Mouse (Mus musculus) brown adipose tissue, adult 24 weeks (tissue): ENCODE measurements around the gene Npb. TPM values are rescaled to one million over a fixed set of nuclear protein-coding genes. Genes with fewer than 3 reads are reported as not detected.
"Not testable (repeated sequence)": the region's sequence is repeated elsewhere in the genome, so short reads cannot be mapped to it uniquely, and the experiment has no call there.

Source experiments
- H3K27ac ChIP-seq: fragments of 200-500 bp; replicated peaks from 2 replicates; pipeline ENCODE4 v1.5.1; 2012; ENCODE audit warnings: low read depth, mild to moderate bottlenecking, low read length
- H3K4me1 ChIP-seq: fragments of 200-500 bp; 2 replicates; pipeline ENCODE4 v1.6.1; 2012; ENCODE audit warnings: low read length, mixed read lengths; ENCODE audit not compliant: control insufficient read depth, insufficient read depth, insufficient read length
- H3K4me3 ChIP-seq: fragments of 200-500 bp; 2 replicates; pipeline ENCODE4 v1.5.1; 2012; ENCODE audit warnings: low read depth, mild to moderate bottlenecking, low read length, moderate library complexity; ENCODE audit not compliant: insufficient read depth
- polyA plus RNA-seq: library from polyadenylated mRNA; stranded (reverse); fragments of >200 nt; gene quantifications from 2 replicates; pipeline ENCODE4 v1.2.4, GENCODE M21; 2012; ENCODE audit not compliant: missing spikeins, insufficient read depth, insufficient read length

The Npb gene
- not detected in 2 replicates for polyA plus RNA-seq

DNA sequence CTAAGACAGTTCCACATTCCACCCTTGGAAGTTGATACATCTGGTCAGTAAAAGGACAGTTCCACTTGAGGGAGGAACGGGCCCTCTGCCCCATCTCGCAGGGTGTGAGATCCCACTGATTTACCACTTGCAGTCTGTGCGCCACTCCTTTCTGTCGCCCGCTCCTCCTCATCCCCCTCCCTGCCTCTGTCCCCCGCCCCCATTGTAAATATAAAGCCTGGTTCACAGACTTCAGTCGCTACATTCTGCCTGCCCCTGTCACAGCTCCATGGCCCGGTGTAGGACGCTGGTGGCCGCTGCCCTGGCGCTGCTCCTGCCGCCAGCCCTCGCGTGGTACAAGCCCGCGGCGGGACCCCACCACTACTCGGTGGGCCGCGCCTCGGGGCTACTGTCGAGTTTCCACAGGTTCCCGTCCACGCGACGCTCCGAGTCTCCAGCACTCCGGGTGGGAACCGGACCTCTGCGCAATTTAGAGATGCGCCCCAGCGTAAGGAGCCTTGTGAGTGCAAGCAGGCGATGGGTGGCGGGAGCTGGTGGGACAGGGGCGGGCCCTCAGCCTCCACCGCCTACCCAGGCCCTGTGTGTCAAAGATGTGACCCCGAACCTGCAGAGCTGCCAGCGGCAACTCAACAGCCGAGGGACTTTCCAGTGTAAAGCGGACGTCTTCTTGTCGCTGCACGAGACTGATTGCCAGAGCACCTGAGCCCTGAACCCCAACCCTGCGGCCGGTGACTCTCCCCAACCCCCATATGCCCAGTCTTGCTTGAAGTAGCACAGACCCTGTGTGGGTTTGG is at the start of gene Npb:
Gene Npb (plus strand): TSS at position 237 of the 794 bp plus-strand sequence.
- Histone ChIP-seq H3K27ac (no peak within 1 kb of the TSS), H3K4me1 (no peaks in the 10 kb centered on the region; the same call in 1 of the 2 replicates), H3K4me3 (no peak within 1 kb of the TSS)

DNA sequence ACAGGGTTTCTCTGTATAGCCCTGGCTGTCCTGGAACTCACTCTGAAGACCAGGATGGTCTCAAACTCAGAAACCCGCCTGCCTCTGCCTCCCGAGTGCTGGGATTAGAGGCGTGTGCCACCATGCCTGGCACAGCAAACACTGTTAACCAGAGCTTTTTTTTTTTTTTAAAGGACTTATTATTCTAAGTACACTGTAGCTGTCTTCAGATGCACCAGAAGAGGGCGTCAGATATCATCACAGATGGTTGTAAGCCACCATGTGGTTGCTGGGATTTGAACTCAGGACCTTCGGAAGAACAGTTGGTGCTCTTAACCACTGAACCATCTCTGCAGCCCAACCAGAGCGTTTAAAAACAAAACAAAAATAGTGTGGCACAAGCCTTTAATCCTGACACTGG is 49.4 kb upstream of the Npb start:
- not testable (repeated sequence) for H3K4me3 ChIP-seq, H3K27ac ChIP-seq, H3K4me1 ChIP-seq

GRCm38 (mm10) chr11:120560952-120561728 is 47.1 kb upstream of the Npb start:
- Histone ChIP-seq H3K4me3 (no peak overlapping the region), H3K27ac (no peak overlapping the region), H3K4me1 (no peaks in the 10 kb centered on the region)

DNA sequence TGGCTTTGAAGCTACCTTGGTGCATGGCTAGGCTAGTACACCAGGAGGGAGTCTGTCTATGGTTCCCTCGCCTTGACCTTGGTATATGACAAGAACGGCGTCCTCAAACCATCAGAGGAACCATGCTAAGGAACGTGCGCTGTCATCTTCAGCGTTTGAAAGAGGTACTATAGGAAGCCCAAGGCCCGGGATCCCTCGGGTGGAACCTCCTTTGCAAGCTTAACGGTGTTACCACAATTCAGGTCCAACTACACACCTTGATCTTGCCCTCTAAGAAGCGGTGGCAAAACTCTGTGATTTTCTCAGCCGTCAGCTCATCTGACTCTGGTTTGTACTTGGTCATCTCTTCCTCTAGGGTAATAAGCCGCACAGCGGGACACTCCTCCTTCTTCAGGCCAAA is 45.3 kb upstream of the Npb start:
- H3K4me1 ChIP-seq: no peaks in the 10 kb centered on the region
- no peak overlapping the region for H3K27ac ChIP-seq
- H3K4me3 ChIP-seq: no peak overlapping the region

DNA sequence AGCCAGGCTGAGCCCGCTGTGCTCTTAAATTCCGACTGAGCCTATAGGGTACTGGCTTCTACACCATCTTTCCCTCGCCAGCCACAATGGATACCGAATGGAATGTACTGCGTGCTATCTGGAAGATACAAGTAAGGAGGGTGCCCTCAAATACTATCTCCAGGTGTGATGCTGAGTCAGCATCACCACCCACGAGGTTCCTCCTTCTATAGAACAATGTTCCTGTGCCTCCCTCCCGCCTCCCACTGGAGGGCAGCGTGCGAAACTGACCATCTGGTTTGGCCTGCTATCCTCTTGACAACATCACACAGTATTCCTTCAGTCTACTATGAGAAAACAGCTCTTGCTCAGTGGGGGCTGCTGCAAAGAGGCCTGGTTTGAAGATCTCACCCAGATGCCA is 43.2 kb upstream of the Npb start:
- no peak overlapping the region for H3K27ac ChIP-seq
- no peaks in the 10 kb centered on the region for H3K4me1 ChIP-seq
- no peak overlapping the region for H3K4me3 ChIP-seq

DNA sequence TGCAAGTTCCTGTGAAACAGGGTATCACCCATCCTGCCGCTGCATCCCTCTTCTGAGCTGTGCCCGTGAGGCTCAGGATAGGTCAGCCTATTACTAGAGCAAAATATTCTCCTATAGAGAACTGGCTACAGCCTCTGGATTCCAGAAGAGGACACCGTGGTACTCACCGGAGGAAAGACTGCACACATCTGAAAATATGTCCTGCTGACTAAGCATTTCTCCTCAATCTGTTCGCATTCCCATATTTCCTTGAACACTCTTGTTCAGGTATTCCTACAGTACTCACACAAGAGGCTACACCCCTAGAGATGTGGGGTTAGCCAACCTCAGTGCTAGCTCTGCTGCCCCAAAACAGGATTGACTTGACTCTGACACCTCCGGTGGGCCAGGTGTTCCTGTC is 40.0 kb upstream of the Npb start:
- Histone ChIP-seq H3K4me1 (no peaks in the 10 kb centered on the region), H3K4me3 (no peak overlapping the region), H3K27ac (no peak overlapping the region)

DNA sequence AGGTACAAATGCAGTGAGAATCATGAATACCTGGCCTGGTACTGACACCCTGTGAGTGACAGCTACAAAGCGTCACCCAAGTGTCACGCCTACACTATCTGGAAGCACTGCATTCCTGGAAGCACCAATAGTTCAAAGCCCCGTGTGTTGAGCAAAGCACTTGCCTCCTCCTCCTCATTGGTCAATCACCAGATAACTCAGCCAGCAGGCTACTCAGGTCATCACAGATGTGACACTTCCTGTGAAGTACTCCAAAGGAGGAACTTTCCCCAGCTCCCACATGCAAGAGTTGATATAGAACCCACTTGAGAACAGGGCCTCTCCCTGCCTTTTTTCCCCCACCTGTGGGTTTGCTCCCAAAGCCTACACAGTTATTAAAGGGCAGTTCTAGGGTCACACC is 37.2 kb upstream of the Npb start:
- Histone ChIP-seq H3K27ac (no peak overlapping the region), H3K4me3 (peak overlapping the region; percentile 82), H3K4me1 (no peaks in the 10 kb centered on the region)

- peak overlapping the region; percentile 82 for H3K4me3 ChIP-seq
- H3K4me1 ChIP-seq: no peaks in the 10 kb centered on the region
- H3K27ac ChIP-seq: no peak overlapping the region
Observed at GRCm38 (mm10) chr11:120571754-120572416, 36.4 kb upstream of the Npb start.

DNA sequence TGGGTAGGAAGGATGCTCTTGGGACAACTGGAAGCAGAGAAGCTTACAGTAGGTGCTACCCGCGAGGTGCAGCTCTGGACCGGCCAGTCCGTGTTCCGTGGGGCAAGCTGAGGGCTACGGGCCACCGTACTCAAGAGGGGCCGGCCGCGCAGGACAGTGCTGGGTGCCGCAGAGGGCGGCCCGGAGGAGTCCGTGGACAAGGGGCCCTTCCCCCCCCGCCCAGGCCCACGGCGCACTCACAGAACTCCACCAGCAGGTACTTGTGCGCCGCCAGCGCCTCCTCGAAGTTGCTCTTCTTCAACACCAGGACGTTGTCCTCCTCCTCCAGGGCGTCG is 35.9 kb upstream of the Npb start:
- Histone ChIP-seq H3K4me1 (no peaks in the 10 kb centered on the region), H3K27ac (peak overlapping the region; percentile 46), H3K4me3 (peak overlapping the region; percentile 82)

GRCm38 (mm10) chr11:120572752-120573584 is 35.3 kb upstream of the Npb start, which contains the start of gene P4hb:
Gene P4hb, minus strand, starts transcription at chr11:120573253.
- Histone ChIP-seq H3K27ac (peak within 1 kb of the TSS; percentile 84), H3K4me1 (no peaks in the 10 kb centered on the region), H3K4me3 (peak within 1 kb of the TSS; percentile 82)

GRCm38 (mm10) chr11:120573585-120574277 is 34.5 kb upstream of the Npb start:
- peak overlapping the region; percentile 84 for H3K27ac ChIP-seq

GRCm38 (mm10) chr11:120574278-120574600 is 34.0 kb upstream of the Npb start:
- Histone ChIP-seq H3K27ac (no peak overlapping the region), H3K4me3 (0 out of 2 replicates have a peak overlapping the region, but pooled peaks have one; percentile 2), H3K4me1 (no peaks in the 10 kb centered on the region)

More at GRCm38 (mm10) chr11:120573585-120574277, 34.5 kb upstream of the Npb start:
- H3K4me1 ChIP-seq: no peaks in the 10 kb centered on the region
- peak overlapping the region; percentile 77 for H3K4me3 ChIP-seq

GRCm38 (mm10) chr11:120575046-120575445 is 33.2 kb upstream of the Npb start:
- no peak overlapping the region for H3K27ac ChIP-seq
- 0 out of 2 replicates have a peak, but pooled peaks cover under 1% of the 10 kb centered on the region for H3K4me1 ChIP-seq
- H3K4me3 ChIP-seq: no peak overlapping the region

DNA sequence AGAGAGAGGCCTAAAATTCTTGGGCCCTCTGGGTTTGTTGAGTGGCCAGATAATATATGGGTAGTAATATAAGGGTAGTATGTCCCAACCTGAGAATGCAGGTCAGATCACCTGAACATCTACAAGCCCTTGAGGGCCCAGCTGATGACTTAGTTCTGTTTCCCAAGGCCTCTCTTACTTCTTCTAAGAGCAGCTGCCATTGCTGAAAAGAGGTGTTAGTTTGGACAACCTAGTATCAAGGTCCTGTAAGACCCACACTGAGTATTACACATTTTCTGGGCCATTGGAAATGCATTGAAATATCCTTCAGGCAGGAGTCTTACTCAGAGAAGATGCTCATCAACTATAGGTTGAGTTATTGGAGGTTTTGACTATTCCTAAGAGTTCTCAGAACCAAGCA is 32.3 kb upstream of the Npb start:
- 0 out of 2 replicates have a peak, but pooled peaks cover 3% of the 10 kb centered on the region for H3K4me1 ChIP-seq
- no peak overlapping the region for H3K27ac ChIP-seq
- H3K4me3 ChIP-seq: no peak overlapping the region
